Mouse (Mus musculus) left cerebral cortex, postnatal 25 days (tissue): ENCODE results near the gene Tbc1d16. TPM values are rescaled to one million over a fixed set of nuclear protein-coding genes. Genes with fewer than 3 reads are reported as not detected.

ENCODE experiments used
- DNase-seq, 2 experiments: peaks; one replicate each; pipeline ENCODE4 v3.0.0; 2022; ENCODE audit warnings: low spot score in 2 of 2, mixed read lengths in 1 of 2
- intact Hi-C: fragments of 180-260 bp; cut with DNase I; formaldehyde crosslinking; loops from one replicate; pipeline ENCODE4 v1.15.1; 2025
- total RNA-seq, 2 experiments: library from RNA; stranded (reverse); gene quantifications; 2 replicates each; pipeline ENCODE4 v1.2.3; 2021

Gene Tbc1d16
- total RNA-seq, 2 experiments from 2014 or later: 32.1 to 40.9 TPM

DNA sequence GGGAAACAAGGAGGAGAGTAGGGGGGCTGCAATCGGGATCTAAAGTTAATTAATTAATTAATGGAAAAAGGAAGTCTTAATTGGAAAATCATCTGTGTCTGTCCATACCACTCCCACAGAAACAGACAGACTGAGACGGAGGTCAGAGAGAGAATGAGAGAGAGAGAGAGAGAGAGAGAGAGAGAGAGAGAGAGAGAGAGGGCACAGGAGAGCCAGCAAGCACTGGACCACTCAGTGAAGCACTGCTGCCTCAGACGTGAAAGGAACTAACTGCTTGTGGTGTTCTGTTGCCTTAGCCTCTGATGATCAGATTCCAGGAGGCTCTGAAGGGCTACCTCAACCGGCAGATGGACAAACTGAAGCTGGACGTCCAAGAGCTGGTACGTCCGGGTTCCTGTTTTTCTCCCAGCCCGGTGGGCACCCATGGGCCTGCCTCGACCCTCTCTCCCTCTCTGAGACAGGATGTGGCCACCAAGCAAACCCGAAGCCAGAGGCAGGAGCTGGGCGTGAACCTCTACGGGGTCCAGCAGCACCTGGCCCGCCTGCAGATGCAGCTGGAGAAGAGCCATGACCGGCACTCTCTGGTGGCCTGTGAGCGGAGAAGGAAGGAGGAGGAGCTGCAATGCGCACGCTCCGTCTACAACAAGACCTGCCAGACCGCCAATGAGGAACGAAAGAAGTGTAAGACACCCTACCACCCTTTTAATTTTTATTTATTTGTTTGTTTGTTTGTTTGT is 9.4 kb upstream of the Tbc1d16 start:
- DNase-seq: no peak
- intact Hi-C loops: no loop called here

DNA sequence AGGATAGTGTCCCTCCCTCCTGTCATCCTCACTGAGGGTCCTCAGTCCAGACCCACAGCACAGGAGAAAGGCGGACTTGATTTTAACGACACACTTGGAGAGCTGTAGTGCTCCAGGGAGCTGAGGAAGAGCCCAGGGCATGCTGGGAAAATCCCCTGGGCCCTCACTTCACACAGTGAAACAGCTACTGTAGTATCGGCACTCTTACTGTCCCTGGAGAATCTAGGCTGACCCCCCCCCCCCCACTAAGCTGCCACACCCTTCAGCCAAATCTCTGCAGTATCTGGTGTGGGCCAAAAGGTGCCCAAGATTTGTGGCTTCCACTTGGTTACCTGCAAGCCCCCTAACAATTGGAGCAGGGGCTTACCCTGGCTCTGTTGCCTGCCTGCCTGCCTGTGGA is 8.7 kb upstream of the Tbc1d16 start:
- intact Hi-C loops: no loop called here
- no peak for DNase-seq

DNA sequence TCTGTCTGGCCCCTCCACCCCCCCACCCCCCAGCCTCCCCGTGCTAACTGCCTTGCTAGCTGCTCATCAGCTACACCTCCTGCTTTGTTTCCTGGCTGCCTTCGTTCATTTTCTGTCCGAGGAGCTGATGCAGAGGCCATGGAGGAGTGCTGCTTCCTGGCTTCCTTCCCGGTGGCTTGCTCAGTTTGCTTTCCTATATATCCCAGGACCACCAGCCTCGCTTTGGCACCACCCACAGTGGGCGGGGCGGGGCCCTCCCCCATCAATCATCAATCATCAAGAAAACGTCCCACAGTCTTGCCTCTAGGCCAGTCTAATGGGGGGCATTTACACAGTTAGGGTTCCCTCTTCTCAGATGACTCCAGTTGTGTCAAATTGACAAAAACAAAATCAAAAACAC is 8.1 kb upstream of the Tbc1d16 start:
- DNase-seq: no peak
- intact Hi-C loops: no loop called here

DNA sequence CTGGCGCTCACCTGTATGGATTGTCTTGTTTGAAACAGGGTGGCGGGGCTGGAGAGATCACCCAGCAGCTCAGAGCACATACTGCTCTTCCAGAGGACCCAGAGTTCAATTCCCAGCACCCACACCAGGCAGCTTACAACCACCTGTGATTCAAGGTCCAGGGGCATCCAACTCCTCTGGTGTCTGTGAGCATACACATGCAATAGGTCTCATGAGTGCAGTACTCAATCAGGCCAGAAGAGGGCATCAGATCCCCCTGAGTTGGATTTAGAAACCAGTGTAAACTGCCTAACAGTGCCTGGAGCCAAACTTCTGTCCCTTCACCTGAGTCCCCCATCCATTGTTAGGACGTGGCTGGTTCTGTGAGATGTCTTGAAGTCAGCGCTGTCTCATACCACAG is 7.3 kb upstream of the Tbc1d16 start:
- intact Hi-C loops: no loop called here
- DNase-seq: peak in 1 of 2 experiments; percentile 42

DNA sequence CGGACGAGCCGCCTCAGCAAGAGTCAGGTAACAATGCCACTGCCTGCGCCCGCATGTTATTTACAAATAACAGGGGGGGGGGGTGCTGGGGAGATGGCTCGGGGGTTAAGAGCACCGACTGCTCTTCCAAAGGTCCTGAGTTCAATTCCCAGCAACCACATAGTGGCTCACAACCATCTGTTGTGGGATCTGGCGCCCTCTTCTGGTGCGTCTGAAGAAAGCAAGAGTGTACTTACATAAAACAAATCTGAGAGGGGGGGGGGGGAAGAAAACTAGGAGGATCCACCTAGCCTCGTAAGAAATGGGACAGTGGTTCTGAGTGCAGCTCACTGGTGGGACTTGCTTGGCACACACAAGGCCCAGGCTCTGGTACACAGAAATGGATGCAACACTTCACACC is 6.5 kb upstream of the Tbc1d16 start:
- no peak for DNase-seq
- intact Hi-C loops: no loop called here

DNA sequence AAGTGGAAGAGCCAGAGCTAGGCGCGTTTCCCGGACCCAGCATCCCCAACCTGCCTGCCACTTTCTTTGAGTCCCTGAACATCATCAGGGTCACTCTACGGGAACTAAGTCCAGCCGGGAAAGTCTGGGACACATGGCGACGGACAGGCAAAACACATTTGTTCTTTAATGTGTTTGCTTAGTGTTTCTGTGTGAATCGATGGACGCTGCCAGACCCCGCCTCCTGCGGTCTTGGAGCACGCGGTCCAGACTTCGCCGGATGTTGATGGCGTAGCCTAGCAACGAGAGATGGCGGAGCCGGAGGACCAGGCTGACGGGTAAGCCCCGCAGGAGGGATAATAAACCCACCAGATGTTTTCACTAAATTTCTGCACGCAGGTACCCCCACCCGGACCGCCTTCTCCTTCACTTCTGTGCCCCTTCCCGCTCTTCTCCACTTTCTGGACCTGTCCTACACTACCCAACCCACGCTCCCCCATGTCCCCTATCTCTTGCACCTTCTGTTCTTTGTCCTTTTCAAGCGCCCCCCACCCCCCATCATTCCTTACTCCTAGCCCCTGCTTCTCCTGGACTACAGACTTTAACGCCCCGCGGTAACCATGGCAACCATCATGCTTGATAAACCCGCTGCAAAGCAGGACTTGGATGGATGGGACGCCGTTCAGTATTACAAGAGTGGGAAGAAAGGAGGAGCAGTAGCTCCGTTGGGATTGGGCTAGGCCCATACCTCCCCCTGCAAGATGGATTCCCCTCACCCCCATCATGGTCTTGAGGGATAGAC is 737 bp upstream of the Tbc1d16 start:
- intact Hi-C loops: no loop called here
- peak; percentile 72 to 73 for DNase-seq

DNA sequence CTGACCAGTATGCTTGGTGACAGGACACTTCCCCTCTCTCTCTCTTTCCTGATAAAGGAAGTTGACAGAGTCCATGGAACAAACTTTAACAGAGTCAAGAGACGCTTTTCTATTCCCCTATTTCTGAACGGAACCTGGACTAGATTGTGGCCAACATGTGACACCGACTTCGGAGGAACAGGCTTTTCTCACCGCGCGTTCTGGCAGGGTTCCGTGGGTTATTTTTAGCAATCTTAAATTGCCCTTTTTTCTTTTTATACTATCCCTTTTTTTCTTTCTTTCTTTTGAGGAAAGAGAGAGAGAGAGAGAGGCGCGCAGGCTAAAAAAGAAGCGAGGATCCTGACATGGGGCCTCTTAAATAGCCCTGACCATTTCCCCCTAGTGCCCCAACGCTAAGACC is 708 bp downstream of the Tbc1d16 start:
- DNase-seq: no peak
- intact Hi-C loops: no loop called here

DNA sequence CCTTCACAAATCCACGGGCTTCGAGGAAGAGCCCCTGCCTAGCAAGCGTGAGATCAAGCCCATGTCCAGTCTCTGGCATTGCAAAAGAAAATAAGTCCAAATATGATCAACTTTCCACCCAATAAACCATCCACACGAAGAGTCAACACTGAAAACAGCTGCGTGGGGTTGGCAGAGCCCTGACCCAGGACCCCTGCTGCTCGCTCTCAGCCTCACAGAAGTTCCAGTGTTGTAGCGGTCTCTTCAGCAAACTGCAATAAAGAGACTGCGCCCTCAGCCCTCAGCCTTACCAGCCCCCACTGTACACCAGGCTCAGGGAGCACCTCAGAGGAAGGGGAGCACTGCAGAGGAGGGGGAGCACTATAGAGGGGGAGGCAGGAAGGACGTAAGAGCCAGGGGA is 2.7 kb downstream of the Tbc1d16 start:
- intact Hi-C loops: no loop called here
- no peak for DNase-seq

DNA sequence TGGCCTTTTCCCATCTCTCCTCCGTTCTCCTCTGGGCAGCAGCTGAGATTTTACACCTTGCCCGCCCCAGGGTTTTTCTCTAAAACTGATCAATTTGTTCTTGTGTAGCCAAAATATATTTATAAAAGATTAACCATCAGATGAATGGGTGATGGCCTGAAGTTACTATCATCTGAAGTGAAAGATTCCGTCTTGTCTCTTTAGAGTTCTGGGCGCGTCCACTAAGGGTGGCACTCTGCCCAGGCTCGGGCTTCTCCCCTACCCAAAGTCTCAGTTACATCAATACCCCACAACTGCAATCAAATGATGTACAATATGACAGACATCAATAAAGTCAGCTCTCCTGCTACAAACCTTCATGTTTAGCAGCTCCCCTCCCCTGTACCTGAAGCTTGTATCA is 3.4 kb downstream of the Tbc1d16 start:
- intact Hi-C loops: no loop called here
- DNase-seq: no peak

GRCm38 (mm10) chr11:119223124-119223890 is 5.0 kb downstream of the Tbc1d16 start:
- intact Hi-C loops: no loop called here
- DNase-seq: no peak

GRCm38 (mm10) chr11:119221812-119222510 is 6.3 kb downstream of the Tbc1d16 start:
- no peak for DNase-seq
- intact Hi-C loops: no loop called here

- peak; percentile 42 to 73 for DNase-seq
- intact Hi-C loops: no loop called here
Measured at GRCm38 (mm10) chr11:119219816-119220465, 8.4 kb downstream of the Tbc1d16 start.

DNA sequence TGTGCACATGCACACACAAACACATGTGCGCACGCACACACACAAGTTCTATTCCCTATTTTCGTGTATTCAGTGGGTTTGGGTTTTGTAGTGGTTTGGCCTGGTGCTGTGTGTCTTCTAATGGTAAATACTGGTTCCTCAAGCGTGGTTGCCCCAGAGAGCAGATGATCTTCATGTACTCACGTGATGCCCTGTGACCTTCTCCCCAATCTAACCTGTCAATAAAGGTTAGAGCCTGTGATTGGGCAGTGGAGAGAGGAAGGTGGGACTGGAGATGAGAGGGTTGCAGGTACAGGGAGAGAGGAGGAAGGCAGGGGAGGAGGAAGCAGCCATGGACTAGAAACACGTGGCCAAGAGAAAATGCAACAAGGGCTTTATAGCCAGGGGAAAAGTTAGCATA is 10.4 kb downstream of the Tbc1d16 start:
- intact Hi-C loops: no loop called here
- DNase-seq: no peak

GRCm38 (mm10) chr11:119215905-119216507 is 12.3 kb downstream of the Tbc1d16 start:
- no peak for DNase-seq

GRCm38 (mm10) chr11:119215038-119215904 is 13.0 kb downstream of the Tbc1d16 start:
- DNase-seq: peak in 1 of 2 experiments; percentile 22
- intact Hi-C loops: no loop called here

More at GRCm38 (mm10) chr11:119215905-119216507, 12.3 kb downstream of the Tbc1d16 start:
- intact Hi-C loops: no loop called here

GRCm38 (mm10) chr11:119213166-119213885 is 15.0 kb downstream of the Tbc1d16 start:
- DNase-seq: no peak
- intact Hi-C loops: no loop called here

DNA sequence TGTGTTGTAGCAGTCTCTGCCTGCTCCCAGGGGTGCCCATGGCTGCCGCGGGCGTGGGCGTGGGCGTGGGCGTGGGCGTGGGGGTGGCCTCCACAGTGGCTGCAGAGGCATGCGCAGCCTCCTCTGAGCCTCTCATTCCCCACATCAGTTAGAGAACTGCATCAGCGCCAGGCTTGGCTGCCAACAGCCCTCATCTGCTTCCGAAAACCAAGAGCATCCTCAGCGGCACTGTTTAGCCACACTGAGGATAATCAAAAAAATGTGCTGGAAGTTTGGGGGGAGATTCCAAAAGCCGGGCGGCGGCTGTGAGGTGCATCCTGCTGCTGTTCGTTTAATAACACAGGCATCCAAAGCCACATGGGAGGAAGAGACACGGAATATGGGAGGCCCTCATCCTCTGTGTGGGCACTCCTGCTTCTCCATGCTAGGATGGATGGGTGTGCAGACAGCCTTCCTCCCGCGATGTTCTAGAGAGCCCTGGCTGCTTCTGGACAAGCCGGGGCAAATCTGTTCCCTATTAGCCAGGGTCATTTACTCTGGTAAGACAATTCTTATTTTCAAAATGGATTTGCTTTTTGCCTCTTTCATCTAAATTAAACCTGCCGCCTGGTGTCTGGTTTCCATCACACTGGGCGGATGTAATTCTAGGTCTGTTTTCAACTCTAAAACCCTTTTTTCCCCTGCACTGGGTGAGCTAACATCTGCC is 16.5 kb downstream of the Tbc1d16 start:
- intact Hi-C loops: no loop called here
- peak in 1 of 2 experiments; percentile 76 for DNase-seq
